Mouse (Mus musculus) right cerebral cortex, adult 18-20 months (tissue): ENCODE measurements at regions not wholly inside any gene's neighbourhood (a gene's known extent, or its start where the extent isn't known, plus 50 kb on each side); places are given as distances from the start of the nearest gene placed in this dataset.
"Not testable (repeated sequence)": the region's sequence is repeated elsewhere in the genome, so short reads cannot be mapped to it uniquely, and the experiment has no call there.

Experiments
- DNase-seq: peaks from one replicate; pipeline ENCODE4 v3.0.0; 2022; ENCODE audit warnings: mixed read lengths

GRCm38 (mm10) chr13:13888847-13889246 lies 65.4 kb upstream of the B3galnt2 start:
- DNase-seq = not testable (repeated sequence)

GRCm38 (mm10) chr13:13889297-13890120 lies 64.8 kb upstream of the B3galnt2 start:
- DNase-seq = peak; percentile 96

GRCm38 (mm10) chr13:13902186-13902585 lies 52.1 kb upstream of the B3galnt2 start:
- not testable (repeated sequence) for DNase-seq
